Mouse (Mus musculus) ES-Bruce4 (cell line): ENCODE results near the gene Cd180.

Source experiments
- CTCF ChIP-seq: IDR thresholded peaks from one replicate; pipeline ENCODE4 v1.8.1; 2011; ENCODE audit warnings: low read depth, low read length
- EP300 ChIP-seq: IDR thresholded peaks from 2 replicates; pipeline ENCODE4 v1.6.1; 2011; ENCODE audit warnings: low read depth, low read length; ENCODE audit not compliant: insufficient read depth
- POLR2A ChIP-seq: IDR thresholded peaks from one replicate; pipeline ENCODE4 v1.8.1; 2011; ENCODE audit warnings: low read length; ENCODE audit not compliant: insufficient read depth

- TF ChIP-seq CTCF (no peak), POLR2A (no peak), EP300 (no peak)
Observed at GRCm38 (mm10) chr13:102689201-102690090, 3.9 kb upstream of the Cd180 start.
